Mouse (Mus musculus) forebrain, postnatal 0 days (tissue): Measurements from ENCODE around the gene Fgf12. TPM values are rescaled to one million over a fixed set of nuclear protein-coding genes. Genes with fewer than 3 reads are reported as not detected.

Source experiments
- ATAC-seq: fragments of 200-750 bp; cut with Nextera tagmentation; 2 replicates; pipeline ENCODE4 v1.8.0; 2017; ENCODE audit warnings: mild to moderate bottlenecking, moderate library complexity
- DNase-seq: peaks from one replicate; pipeline ENCODE4 v3.0.0-alpha.2; 2015
- H3K27ac ChIP-seq: fragments of 300-500 bp; sonication (generic); 2 replicates; pipeline ENCODE4 v1.5.1; 2014; ENCODE audit warnings: low read depth, mild to moderate bottlenecking, antibody characterized with exemption, low read length, moderate library complexity, mixed read lengths
- H3K27me3 ChIP-seq: fragments of 300-500 bp; sonication (generic); 2 replicates; pipeline ENCODE4 v1.6.1; 2014; ENCODE audit warnings: mild to moderate bottlenecking, low read length, mixed read lengths; ENCODE audit not compliant: insufficient read depth
- H3K36me3 ChIP-seq: fragments of 300-500 bp; sonication (generic); 2 replicates; pipeline ENCODE4 v1.6.1; 2014; ENCODE audit warnings: mild to moderate bottlenecking, moderate library complexity; ENCODE audit not compliant: insufficient read depth
- H3K4me1 ChIP-seq: fragments of 300-500 bp; sonication (generic); 2 replicates; pipeline ENCODE4 v1.6.1; 2014; ENCODE audit warnings: antibody characterized with exemption; ENCODE audit not compliant: insufficient read depth
- H3K4me2 ChIP-seq: fragments of 300-500 bp; sonication (generic); 2 replicates; pipeline ENCODE4 v1.6.1; 2014; ENCODE audit warnings: low read depth, mild to moderate bottlenecking, moderate library complexity
- H3K4me3 ChIP-seq: fragments of 300-500 bp; sonication (generic); 2 replicates; pipeline ENCODE4 v1.5.1; 2014; ENCODE audit warnings: low read depth, low read length, mixed read lengths
- H3K9ac ChIP-seq: fragments of 300-500 bp; sonication (generic); 2 replicates; pipeline ENCODE4 v1.6.1; 2014; ENCODE audit warnings: mild to moderate bottlenecking
- H3K9me3 ChIP-seq: fragments of 300-500 bp; sonication (generic); 2 replicates; pipeline ENCODE4 v1.6.1; 2016; ENCODE audit warnings: low read length
- CTCF ChIP-seq: sonication (generic); IDR thresholded peaks from 2 replicates; pipeline ENCODE4 v1.5.1; 2016; ENCODE audit warnings: antibody characterized with exemption, control low read depth, low read depth
- WGBS: fragments of 180-500 bp; shearing (Covaris S2); extraction: QIAGEN DNeasy Blood & Tissue Kit; methylation state at CpG from one replicate; pipeline ENCODE4 v1.1.7; 2014; 5-methylcytosine and 5-hydroxymethylcytosine counted together
- polyA plus RNA-seq: library from polyadenylated mRNA; unstranded; fragments of >200 nt; fragmentation: Nextera tagmentation; extraction: Ambion mirVana; gene quantifications from 2 replicates; pipeline ENCODE4 v1.2.1, GENCODE M21; 2015
- total RNA-seq: library from RNA; depleted of rRNA; stranded (reverse); fragments of >200 nt; gene quantifications from 2 replicates; pipeline ENCODE4 v1.2.3, GENCODE M21; 2014

Fgf12 gene
- total and polyA plus RNA-seq, 2 experiments from 2014 or later = 50.1 to 57.4 TPM

DNA sequence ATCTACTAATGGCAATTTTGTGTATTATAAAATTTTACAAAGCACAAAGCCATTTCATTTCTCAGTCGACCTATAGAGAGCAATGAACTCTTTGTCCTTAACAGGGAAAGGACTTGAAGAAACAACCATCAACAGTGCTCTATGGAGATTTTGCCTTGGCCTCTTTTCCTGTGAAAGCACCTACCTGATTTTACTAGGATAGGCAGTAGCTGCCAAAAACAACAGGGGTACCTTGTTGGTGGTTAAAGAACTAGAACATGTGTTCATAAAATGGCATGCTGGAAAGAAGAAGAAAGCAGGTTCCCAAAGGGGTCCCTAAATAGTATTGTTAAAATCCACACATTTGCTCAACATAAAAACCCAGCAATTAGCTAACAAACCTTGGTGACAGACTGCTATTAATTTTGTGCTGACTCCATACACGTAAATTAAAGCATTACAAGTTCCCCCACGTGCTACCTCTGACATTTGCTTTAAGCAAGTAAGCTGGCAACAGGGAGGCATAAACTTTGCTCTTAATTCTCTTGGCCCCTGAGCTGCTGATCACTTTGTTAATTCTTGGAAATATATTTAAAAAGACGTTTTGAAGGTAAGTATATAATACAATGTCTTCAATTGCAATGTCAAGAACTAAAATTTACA is 463.1 kb downstream of the Fgf12 start:
- Histone ChIP-seq H3K27ac (no peak overlapping the region), H3K4me3 (no peak overlapping the region), H3K9me3 (no peaks in the 10 kb centered on the region), H3K4me2 (no peak overlapping the region), H3K9ac (no peak overlapping the region), H3K27me3 (no peaks in the 10 kb centered on the region), H3K36me3 (no peaks in the 10 kb centered on the region), H3K4me1 (no peaks in the 10 kb centered on the region)
- TF ChIP-seq CTCF = no peak
- no peak for DNase-seq
- ATAC-seq = no peak
- WGBS = 40% methylated on average over 4 of the region's 4 CpGs

DNA sequence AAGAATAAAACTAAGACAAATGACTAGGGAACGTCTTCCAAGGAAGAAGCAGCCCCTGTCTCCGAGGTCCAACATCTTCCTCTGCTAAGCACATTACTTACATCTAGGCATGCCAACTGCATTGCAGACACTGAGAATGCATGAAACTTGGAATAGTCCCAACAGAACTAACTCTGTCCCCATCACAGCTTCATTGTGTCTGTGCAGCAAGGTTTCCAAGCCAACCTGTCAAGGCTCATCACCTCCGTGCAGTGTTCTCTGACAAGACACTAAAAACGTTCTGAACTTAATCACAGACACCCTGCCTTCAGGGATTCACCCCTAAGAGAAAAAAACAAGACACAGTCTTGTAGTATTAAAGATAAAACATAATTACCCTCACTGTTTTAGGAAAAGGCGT is 495.0 kb downstream of the Fgf12 start:
- Histone ChIP-seq H3K4me3 (no peak overlapping the region), H3K27me3 (no peaks in the 10 kb centered on the region), H3K4me2 (no peak overlapping the region), H3K36me3 (no peaks in the 10 kb centered on the region), H3K9ac (no peak overlapping the region), H3K9me3 (no peaks in the 10 kb centered on the region), H3K27ac (peak overlapping the region; percentile 54; the same call in 1 of the 2 replicates), H3K4me1 (no peaks in the 10 kb centered on the region)
- no peak for TF ChIP-seq CTCF
- WGBS = 69% methylated on average over 5 of the region's 5 CpGs
- ATAC-seq = peak; percentile 67; the same call in 1 of the 2 replicates
- no peak for DNase-seq

DNA sequence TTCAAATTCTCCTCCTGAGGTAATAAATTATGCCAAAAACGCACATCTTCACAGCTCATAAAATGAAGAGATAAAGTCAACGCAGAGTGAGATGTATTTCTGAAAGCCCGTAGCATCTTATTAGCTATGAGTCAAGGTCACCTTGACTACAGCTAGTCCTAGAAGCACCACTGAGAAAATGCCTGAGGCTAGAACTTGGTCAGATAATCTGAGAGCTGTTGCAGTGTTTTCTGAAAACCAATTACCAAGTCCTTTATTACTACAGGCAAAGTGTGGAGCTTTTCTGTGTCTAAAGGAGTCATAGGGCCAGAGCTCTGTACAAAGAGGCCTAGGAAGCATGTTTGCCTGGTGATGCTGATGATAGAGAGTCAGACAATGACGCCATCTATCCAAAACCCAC is 498.6 kb downstream of the Fgf12 start:
- Histone ChIP-seq H3K9ac (no peak overlapping the region), H3K4me1 (no peaks in the 10 kb centered on the region), H3K4me3 (no peak overlapping the region), H3K27ac (no peak overlapping the region), H3K27me3 (no peaks in the 10 kb centered on the region), H3K4me2 (no peak overlapping the region), H3K36me3 (no peaks in the 10 kb centered on the region), H3K9me3 (no peaks in the 10 kb centered on the region)
- TF ChIP-seq CTCF = no peak
- 88% methylated on average over 4 of the region's 4 CpGs for whole genome bisulfite sequencing
- ATAC-seq (no peak), DNase-seq (no peak)

DNA sequence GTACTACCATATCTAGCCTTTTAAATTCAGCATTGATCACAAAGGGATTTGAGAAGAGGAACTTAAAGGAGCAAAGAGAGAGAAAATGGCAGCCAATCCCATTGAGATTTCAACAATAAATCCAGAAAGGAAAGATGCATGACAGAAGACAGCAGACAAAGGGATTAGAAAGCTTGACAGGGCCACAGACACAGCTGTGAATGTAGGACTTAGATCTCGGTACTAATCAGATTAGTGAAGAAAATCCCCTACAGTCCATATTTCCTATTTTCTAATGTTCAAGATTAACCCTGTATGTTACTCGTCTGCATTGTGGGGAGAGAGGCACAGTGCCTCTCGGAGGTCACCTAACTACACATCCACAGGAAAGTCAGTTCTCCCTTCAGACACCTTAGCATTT is 500.9 kb downstream of the Fgf12 start:
- no peaks in the 10 kb centered on the region for H3K9me3 ChIP-seq
- ATAC-seq (no peak), DNase-seq (no peak)
- WGBS = 40% methylated on average over 3 of the region's 3 CpGs
- H3K27me3 ChIP-seq = no peaks in the 10 kb centered on the region
- no peak overlapping the region for H3K27ac ChIP-seq
- H3K4me1 ChIP-seq = no peaks in the 10 kb centered on the region
- H3K4me2 ChIP-seq = no peak overlapping the region
- no peaks in the 10 kb centered on the region for H3K36me3 ChIP-seq
- no peak overlapping the region for H3K9ac ChIP-seq
- no peak overlapping the region for H3K4me3 ChIP-seq
- no peak for TF ChIP-seq CTCF

DNA sequence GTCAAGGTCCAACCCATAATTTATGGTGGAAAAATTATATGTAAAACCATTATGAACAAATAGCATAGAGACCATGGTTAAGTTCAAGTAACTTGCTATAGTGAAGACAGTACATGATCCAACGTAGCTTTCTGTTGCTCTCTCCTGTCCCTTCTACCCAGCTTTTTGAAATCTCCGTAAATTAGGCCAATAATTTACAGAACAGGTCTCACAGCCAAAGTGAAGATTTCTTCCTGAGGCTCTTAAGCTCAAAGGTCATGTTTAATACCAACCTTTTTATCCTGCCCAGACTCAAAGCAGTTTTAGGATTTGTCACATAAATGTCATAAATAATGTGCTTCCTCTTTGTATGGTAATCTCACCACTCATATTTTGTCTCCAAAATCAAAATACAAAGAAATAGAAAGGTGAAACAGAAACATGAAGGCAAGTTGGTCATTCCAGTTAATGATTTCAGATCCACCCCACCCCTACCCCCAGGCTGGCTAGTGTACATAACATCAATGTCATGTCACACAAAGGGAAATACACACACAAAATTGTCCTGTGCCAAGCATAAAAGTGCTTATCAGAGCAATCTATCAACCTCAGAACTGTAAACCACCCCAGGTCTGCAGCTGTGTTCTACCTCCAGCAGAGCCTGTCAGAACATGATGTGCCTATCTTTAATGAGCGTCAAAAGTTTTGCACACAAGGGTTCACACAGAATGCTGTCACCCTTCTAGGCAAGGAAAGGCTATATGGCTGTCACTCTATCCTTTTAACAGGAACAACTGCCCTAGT is 509.8 kb downstream of the Fgf12 start:
- Histone ChIP-seq H3K36me3 (no peaks in the 10 kb centered on the region), H3K9ac (no peak overlapping the region), H3K4me2 (no peak overlapping the region), H3K9me3 (no peaks in the 10 kb centered on the region), H3K4me1 (no peaks in the 10 kb centered on the region), H3K27me3 (no peaks in the 10 kb centered on the region), H3K27ac (no peak overlapping the region), H3K4me3 (no peak overlapping the region)
- TF ChIP-seq CTCF = no peak
- DNase-seq (no peak), ATAC-seq (no peak)
- WGBS = 96% methylated on average over 3 of the region's 3 CpGs

DNA sequence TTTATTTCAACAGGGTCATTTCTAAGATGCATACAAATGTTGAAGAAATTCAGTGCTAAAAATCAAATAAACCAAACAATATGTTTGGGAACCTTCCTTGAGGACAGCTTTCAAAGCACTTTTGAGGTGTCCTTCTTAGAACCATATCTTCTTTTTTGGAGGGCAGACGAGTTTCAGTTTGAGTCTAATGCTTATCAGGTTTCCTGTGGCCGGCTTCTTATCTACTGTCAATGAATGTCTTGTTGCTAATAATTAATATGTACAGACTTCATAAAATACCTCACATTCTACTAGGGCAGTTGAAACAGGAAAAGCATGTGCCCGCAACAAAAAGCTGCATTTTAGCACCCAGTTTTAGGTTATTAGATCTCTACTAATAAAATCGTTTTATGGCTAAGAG is 513.5 kb downstream of the Fgf12 start:
- Histone ChIP-seq H3K27ac (no peak overlapping the region), H3K27me3 (no peaks in the 10 kb centered on the region), H3K4me3 (no peak overlapping the region), H3K4me2 (no peak overlapping the region), H3K36me3 (no peaks in the 10 kb centered on the region), H3K4me1 (no peaks in the 10 kb centered on the region), H3K9me3 (no peaks in the 10 kb centered on the region), H3K9ac (no peak overlapping the region)
- TF ChIP-seq CTCF = no peak
- no peak for DNase-seq
- no peak for ATAC-seq
- WGBS = 77% methylated on average over 4 of the region's 4 CpGs

DNA sequence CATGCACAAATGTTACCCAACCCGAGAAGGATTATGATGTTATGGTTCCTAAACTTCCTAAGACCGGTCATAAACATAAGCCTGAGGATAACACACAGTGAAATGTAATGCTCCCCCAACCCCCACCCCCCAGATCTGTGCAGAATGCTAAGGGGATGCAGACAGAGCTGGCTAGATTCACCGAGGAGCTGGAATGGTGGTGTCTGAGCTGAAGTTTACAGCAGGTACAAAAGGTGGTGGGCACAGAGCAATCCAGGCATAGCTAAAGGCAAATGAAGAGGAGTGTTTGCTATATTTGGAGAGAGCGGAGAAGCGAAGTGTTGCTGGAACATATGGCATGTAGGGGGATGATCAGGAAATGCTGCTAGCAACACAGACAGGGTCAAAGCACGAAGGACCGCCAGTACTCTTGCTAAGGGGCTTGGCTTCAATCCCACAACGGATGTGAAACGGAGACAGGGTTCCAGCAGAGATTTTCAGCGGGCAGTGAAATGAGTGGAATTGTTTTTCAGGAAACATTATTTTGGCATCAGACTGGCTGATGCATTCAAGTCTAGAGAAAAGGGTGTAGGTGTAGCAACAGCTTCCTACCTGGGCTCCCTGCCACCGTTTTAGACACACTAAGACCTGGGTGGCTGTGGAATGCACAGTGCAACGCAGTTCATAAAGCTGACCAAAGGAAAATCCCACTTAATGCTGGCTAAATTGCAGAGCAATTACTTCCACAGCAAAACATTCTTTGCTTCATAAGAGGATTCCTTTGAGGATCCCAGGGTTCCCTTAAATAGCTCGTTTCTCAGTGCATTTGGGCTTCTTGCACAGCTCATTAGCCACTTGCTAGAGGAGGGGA is 514.6 kb downstream of the Fgf12 start:
- H3K4me3 ChIP-seq = no peak overlapping the region

More for the DNA sequence above, 514.6 kb downstream of the Fgf12 start:
- ATAC-seq (peak; percentile 42; the same call in 1 of the 2 replicates), DNase-seq (peak; percentile 39)
- Histone ChIP-seq H3K36me3 (no peaks in the 10 kb centered on the region), H3K27ac (0 out of 2 replicates have a peak overlapping the region, but pooled peaks have one; percentile 24), H3K9ac (no peak overlapping the region), H3K9me3 (no peaks in the 10 kb centered on the region), H3K27me3 (no peaks in the 10 kb centered on the region), H3K4me2 (no peak overlapping the region), H3K4me1 (no peaks in the 10 kb centered on the region)
- 20% methylated on average over 13 of the region's 13 CpGs for WGBS
- no peak for TF ChIP-seq CTCF
